Mouse (Mus musculus) limb, embryonic 14.5 days (tissue): ENCODE data around the gene Nup107. TPM values are rescaled to one million over a fixed set of nuclear protein-coding genes. Genes with fewer than 3 reads are reported as not detected.

Experiments
- ATAC-seq: fragments of 200-750 bp; cut with Nextera tagmentation; 2 replicates; pipeline ENCODE4 v1.8.0; 2017; ENCODE audit warnings: low read depth, moderate number of reproducible peaks, moderate TSS enrichment; ENCODE audit not compliant: low FRiP score
- DNase-seq: peaks from one replicate; pipeline ENCODE4 v3.0.0-alpha.2; 2015; ENCODE audit warnings: low spot score
- H3K27ac ChIP-seq: fragments of 300-500 bp; sonication (generic); replicated peaks from 2 replicates; pipeline ENCODE4 v1.5.1; 2014; ENCODE audit warnings: low read depth, mild to moderate bottlenecking, low read length, moderate library complexity, mixed read lengths
- H3K27me3 ChIP-seq: fragments of 300-500 bp; sonication (generic); 2 replicates; pipeline ENCODE4 v1.6.1; 2014; ENCODE audit warnings: low read length, mixed read lengths; ENCODE audit not compliant: control insufficient read depth, insufficient read depth
- H3K36me3 ChIP-seq: fragments of 300-500 bp; sonication (generic); 2 replicates; pipeline ENCODE4 v1.6.1; 2014; ENCODE audit warnings: mild to moderate bottlenecking, low read length, moderate library complexity, mixed read lengths; ENCODE audit not compliant: control insufficient read depth, insufficient read depth
- H3K4me1 ChIP-seq: fragments of 300-500 bp; sonication (generic); 2 replicates; pipeline ENCODE4 v1.6.1; 2014; ENCODE audit warnings: antibody characterized with exemption, low read length, mixed read lengths; ENCODE audit not compliant: control insufficient read depth, insufficient read depth
- H3K4me2 ChIP-seq: fragments of 300-500 bp; sonication (generic); replicated peaks from 2 replicates; pipeline ENCODE4 v1.6.1; 2014; ENCODE audit warnings: low read depth, mild to moderate bottlenecking, low read length, moderate library complexity; ENCODE audit not compliant: severe bottlenecking
- H3K4me3 ChIP-seq: fragments of 300-500 bp; sonication (generic); replicated peaks from 2 replicates; pipeline ENCODE4 v1.5.1; 2014; ENCODE audit warnings: low read length
- H3K9ac ChIP-seq: fragments of 300-500 bp; sonication (generic); 2 replicates; pipeline ENCODE4 v1.6.1; 2014; ENCODE audit warnings: mild to moderate bottlenecking, low read depth, low read length, moderate library complexity; ENCODE audit not compliant: severe bottlenecking
- H3K9me3 ChIP-seq: fragments of 300-500 bp; sonication (generic); 2 replicates; pipeline ENCODE4 v1.6.1; 2016; ENCODE audit warnings: low read length; ENCODE audit not compliant: control insufficient read depth
- POLR2A ChIP-seq: fragments of 200-500 bp; IDR thresholded peaks from 2 replicates; pipeline ENCODE4 v1.8.0; 2012; ENCODE audit warnings: inconsistent platforms, mild to moderate bottlenecking, moderate library complexity, borderline replicate concordance; ENCODE audit not compliant: insufficient read depth, insufficient read length; ENCODE audit errors: extremely low read depth
- WGBS: fragments of 180-500 bp; shearing (Covaris S2); extraction: QIAGEN DNeasy Blood & Tissue Kit; methylation state at CpG from one replicate; pipeline ENCODE4 v1.1.7; 2014; 5-methylcytosine and 5-hydroxymethylcytosine counted together
- polyA plus RNA-seq, 2 experiments: library from polyadenylated mRNA; depleted of rRNA in 1 of 2; stranded (reverse) in 1 of 2; unstranded in 1 of 2; fragments of >200 nt; fragmentation: Nextera tagmentation in 1 of 2; extraction: Ambion mirVana in 1 of 2; gene quantifications; 2 replicates each; pipeline versions ENCODE4 v1.2.1 to v1.2.3; 2012 to 2014

Nup107 gene
- polyA plus RNA-seq, 2 experiments = 53.4 to 61.2 TPM

- DNase-seq (no peak), ATAC-seq (no peak)
- WGBS = 93% methylated on average over 16 of the region's 16 CpGs
- TF ChIP-seq POLR2A = no peak
- H3K9me3 ChIP-seq = no peaks in the 10 kb centered on the region
- no peak overlapping the region for H3K4me2 ChIP-seq
- no peak overlapping the region for H3K9ac ChIP-seq
- no peak overlapping the region for H3K27ac ChIP-seq
- no peak overlapping the region for H3K4me3 ChIP-seq
- no peaks in the 10 kb centered on the region for H3K27me3 ChIP-seq
- peaks cover 77% of the 10 kb centered on the region for H3K36me3 ChIP-seq
- no peaks in the 10 kb centered on the region for H3K4me1 ChIP-seq
These were observed 26.2 kb downstream of the Nup107 start for GRCm38 (mm10) chr10:117766111-117766895.

DNA sequence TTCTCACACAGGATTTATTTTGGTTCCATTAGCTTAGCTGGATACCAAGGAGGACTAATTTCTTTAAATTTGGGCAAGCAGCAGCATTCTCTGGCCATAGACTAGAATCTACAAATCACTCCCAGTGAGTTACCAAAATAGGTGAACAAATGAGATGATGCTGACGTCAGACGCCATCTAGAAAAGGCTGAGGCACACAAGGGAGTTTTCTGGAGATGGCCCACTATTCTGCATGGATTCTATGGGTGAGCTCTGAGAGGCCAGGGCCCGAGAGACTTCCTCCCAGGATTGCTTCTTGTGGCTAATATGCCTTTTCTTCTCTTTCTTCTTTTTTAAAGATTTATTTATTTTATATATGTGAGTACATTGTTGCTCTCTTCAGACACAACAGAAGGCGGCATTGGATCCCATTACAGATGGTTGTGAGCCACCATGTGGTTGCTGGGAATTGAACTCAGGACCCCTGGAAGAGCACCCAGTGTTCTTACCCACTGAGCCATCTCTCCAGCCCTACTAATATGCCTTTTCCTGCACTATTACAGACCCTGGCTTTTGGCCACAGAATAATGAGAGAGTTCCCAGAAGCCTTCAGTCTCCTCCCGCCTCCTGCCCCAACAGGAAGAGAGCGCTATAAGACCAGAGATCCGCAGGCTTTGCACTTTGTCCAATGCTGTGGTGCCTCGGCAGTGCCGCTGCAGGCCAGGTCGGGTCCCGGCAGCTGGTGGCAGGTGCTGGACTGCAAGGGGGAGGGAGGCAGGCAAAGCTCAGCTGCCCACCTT lies 27.2 kb downstream of the Nup107 start:
- WGBS = 91% methylated on average over 11 of the region's 11 CpGs
- no peak overlapping the region for H3K4me3 ChIP-seq
- no peak for DNase-seq

DNA sequence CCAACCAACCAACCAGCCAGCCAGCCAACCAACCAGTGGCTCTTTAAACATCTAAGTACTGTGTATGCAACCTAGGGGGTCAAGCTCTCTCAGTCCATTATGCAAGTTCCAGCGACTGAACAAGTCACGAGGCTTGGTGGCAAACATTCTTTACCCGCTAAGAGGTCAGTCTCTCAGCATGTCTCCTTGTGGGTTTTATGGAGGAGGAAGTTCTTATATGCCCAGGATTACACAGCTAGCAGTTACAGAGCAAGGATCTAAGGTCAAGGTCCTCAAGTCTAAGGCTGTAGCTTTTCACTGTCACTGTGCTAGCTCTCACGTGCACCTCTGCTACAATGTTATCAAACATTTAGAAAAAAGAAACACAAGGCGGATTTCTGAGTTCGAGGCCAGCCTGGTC lies 27.9 kb downstream of the Nup107 start:
- no peaks in the 10 kb centered on the region for H3K9me3 ChIP-seq
- H3K4me3 ChIP-seq = no peak overlapping the region
- TF ChIP-seq POLR2A = no peak
- no peaks in the 10 kb centered on the region for H3K4me1 ChIP-seq
- whole genome bisulfite sequencing = 91% methylated on average over 6 of the region's 6 CpGs
- H3K36me3 ChIP-seq = peaks cover 79% of the 10 kb centered on the region
- no peak overlapping the region for H3K9ac ChIP-seq
- no peaks in the 10 kb centered on the region for H3K27me3 ChIP-seq
- ATAC-seq (no peak), DNase-seq (no peak)
- no peak overlapping the region for H3K4me2 ChIP-seq
- no peak overlapping the region for H3K27ac ChIP-seq

More for the DNA sequence above, 27.2 kb downstream of the Nup107 start:
- Histone ChIP-seq H3K4me1 (no peaks in the 10 kb centered on the region), H3K9ac (no peak overlapping the region), H3K4me2 (no peak overlapping the region), H3K9me3 (no peaks in the 10 kb centered on the region), H3K27ac (no peak overlapping the region), H3K36me3 (peaks cover 78% of the 10 kb centered on the region), H3K27me3 (no peaks in the 10 kb centered on the region)
- ATAC-seq = no peak
- TF ChIP-seq POLR2A = no peak

DNA sequence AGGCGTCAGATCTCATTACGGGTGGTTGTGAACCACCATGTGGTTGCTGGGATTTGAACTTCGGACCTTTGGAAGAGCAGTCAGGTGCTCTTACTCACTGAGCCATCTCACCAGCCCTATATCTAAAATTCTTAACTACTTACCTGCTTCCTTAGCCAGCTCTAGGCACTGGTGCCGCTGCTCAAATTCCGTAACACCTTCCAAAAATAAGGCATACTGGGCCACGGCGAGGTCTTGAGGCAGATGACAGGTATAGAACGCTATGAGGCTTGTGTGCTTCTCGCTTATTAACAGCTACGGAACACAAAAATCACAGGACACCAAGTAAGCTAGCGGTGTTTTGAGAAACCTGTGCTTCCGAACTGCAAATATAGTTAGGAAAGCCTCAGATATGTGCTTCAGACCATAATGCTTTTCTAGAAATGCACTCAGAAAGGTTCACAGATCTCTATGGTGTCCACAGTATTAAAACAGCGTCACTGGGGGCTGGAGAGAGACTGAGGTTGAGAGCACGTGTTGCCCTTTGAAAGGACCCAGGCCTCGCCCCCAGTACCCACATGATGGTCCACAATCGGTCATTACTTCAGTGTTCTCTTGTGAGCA lies 28.8 kb downstream of the Nup107 start:
- H3K4me3 ChIP-seq = no peak overlapping the region
- peaks cover 88% of the 10 kb centered on the region for H3K36me3 ChIP-seq
- no peak overlapping the region for H3K27ac ChIP-seq
- ATAC-seq (no peak), DNase-seq (no peak)
- no peaks in the 10 kb centered on the region for H3K4me1 ChIP-seq
- H3K27me3 ChIP-seq = no peaks in the 10 kb centered on the region
- TF ChIP-seq POLR2A = no peak
- WGBS = 95% methylated on average over 16 of the region's 16 CpGs
- no peaks in the 10 kb centered on the region for H3K9me3 ChIP-seq
- no peak overlapping the region for H3K9ac ChIP-seq
- no peak overlapping the region for H3K4me2 ChIP-seq

DNA sequence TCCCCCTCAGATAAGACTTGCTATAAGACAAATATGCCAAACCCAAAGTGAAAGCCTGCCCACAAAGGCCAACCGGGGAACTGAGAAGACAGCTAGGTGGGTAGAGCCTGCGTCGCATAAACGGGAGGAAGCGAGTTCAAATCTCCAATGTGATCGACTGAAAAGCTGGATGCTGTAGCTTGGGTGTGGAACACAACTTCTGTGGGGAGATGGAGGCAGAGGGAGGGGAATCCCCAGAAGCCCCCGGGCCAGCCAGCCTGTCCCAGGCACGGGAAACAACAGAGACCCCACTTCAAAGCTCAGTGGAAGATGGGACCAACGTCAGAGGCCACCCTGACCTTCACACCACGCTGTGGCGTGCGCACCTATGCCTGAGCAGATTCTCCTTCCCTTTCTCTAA lies 29.5 kb downstream of the Nup107 start:
- 95% methylated on average over 12 of the region's 12 CpGs for WGBS
- Histone ChIP-seq H3K4me1 (no peaks in the 10 kb centered on the region), H3K27me3 (no peaks in the 10 kb centered on the region), H3K9me3 (no peaks in the 10 kb centered on the region), H3K36me3 (peaks cover 90% of the 10 kb centered on the region), H3K27ac (no peak overlapping the region), H3K4me2 (no peak overlapping the region), H3K4me3 (no peak overlapping the region), H3K9ac (no peak overlapping the region)
- TF ChIP-seq POLR2A = no peak
- DNase-seq (no peak), ATAC-seq (no peak)
